Mouse (Mus musculus): ENCODE results near the gene Cst3. TPM values are rescaled to one million over a fixed set of nuclear protein-coding genes. Genes with fewer than 3 reads are reported as not detected.

Gene Cst3
- polyA plus RNA-seq, 1 experiment from 2014 or later = 321 TPM

- no peak overlapping the region for H3K4me2 ChIP-seq (replicated peaks)
- 39% methylated on average over 3 of the region's 3 CpGs for WGBS
- H3K27me3 ChIP-seq = no peaks in the 10 kb centered on the region
- H3K27ac ChIP-seq = no peak overlapping the region
- H3K9ac ChIP-seq = no peak overlapping the region
- H3K4me1 ChIP-seq = peaks cover 20% of the 10 kb centered on the region
- ATAC-seq (ENCODE audit: insufficient number of reproducible peaks, insufficient read depth, low FRiP score, low TSS enrichment) = no peak
- H3K36me3 ChIP-seq = peaks cover 11% of the 10 kb centered on the region
- no peak overlapping the region for H3K4me3 ChIP-seq
- no peaks in the 10 kb centered on the region for H3K9me3 ChIP-seq
Observed at GRCm38 (mm10) chr2:148877016-148877770, 1.7 kb upstream of the Cst3 start.

GRCm38 (mm10) chr2:148874617-148875334, 716 bp downstream of the Cst3 start:
- Histone ChIP-seq H3K9me3 (no peaks in the 10 kb centered on the region), H3K9ac (peak overlapping the region; percentile 82), H3K4me3 (peak overlapping the region; percentile 86), H3K27me3 (no peaks in the 10 kb centered on the region), H3K4me2 (replicated peaks) (peak overlapping the region; percentile 84), H3K36me3 (peaks cover 29% of the 10 kb centered on the region), H3K27ac (peak overlapping the region; percentile 93), H3K4me1 (peaks cover 20% of the 10 kb centered on the region)
- WGBS = under 1% methylated on average over 34 of the region's 34 CpGs
- peak; percentile 52 for ATAC-seq (ENCODE audit: insufficient number of reproducible peaks, insufficient read depth, low FRiP score, low TSS enrichment)

DNA sequence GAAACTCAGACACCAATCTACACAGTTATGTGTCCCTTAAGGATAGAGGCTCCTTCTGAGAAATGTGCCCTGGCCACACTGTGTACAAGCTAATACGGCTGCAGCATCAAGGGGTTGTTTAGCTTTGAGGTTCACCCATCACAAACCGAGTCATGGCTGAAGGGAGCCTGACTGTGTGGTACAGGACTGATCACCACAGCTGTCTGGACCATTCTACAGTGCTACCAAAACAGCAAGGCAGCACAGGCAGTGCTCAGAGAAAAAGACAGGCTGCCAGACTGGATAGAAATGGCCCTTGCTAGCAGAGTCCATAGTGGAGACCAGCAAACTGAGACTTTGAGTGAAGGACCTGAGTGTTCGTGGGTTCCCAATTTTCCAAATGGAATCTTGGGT, 1.3 kb downstream of the Cst3 start:
- H3K27ac ChIP-seq = no peak overlapping the region
- peak overlapping the region; percentile 84 for H3K4me2 ChIP-seq (replicated peaks)
- peaks cover 20% of the 10 kb centered on the region for H3K4me1 ChIP-seq
- ATAC-seq (ENCODE audit: insufficient number of reproducible peaks, insufficient read depth, low FRiP score, low TSS enrichment) = no peak
- peaks cover 29% of the 10 kb centered on the region for H3K36me3 ChIP-seq
- 40% methylated on average over 3 of the region's 3 CpGs for WGBS
- H3K9me3 ChIP-seq = no peaks in the 10 kb centered on the region
- no peaks in the 10 kb centered on the region for H3K27me3 ChIP-seq
- H3K4me3 ChIP-seq = peak overlapping the region; percentile 86
- H3K9ac ChIP-seq = peak overlapping the region; percentile 82

DNA sequence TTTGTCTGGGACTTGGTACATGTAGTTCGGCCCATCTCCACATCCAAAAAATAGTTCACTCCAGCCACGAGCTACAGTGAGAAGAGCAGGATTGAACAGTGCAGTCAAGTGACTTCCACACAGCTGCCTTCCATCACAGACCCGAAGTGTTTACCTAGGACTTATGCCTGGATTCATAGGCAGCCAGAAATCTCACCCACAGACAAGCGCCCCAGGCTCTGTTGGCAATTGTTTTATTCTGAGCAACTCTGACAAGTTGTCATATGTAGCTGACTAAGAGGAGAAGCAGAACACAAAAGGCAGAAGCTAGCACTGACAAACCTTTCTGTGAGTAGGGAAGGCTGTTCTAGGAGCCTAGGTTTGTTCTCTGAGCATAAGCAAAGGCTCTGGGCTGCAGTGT, 2.6 kb downstream of the Cst3 start:
- H3K36me3 ChIP-seq = peaks cover 29% of the 10 kb centered on the region
- peak overlapping the region; percentile 84 for H3K4me2 ChIP-seq (replicated peaks)
- H3K9me3 ChIP-seq = no peaks in the 10 kb centered on the region
- H3K27ac ChIP-seq = no peak overlapping the region
- peaks cover 20% of the 10 kb centered on the region for H3K4me1 ChIP-seq
- H3K4me3 ChIP-seq = peak overlapping the region; percentile 86; the same call in 1 of the 2 replicates
- WGBS = 72% methylated on average over 4 of the region's 4 CpGs
- ATAC-seq (ENCODE audit: insufficient number of reproducible peaks, insufficient read depth, low FRiP score, low TSS enrichment) = no peak
- no peak overlapping the region for H3K9ac ChIP-seq
- no peaks in the 10 kb centered on the region for H3K27me3 ChIP-seq

DNA sequence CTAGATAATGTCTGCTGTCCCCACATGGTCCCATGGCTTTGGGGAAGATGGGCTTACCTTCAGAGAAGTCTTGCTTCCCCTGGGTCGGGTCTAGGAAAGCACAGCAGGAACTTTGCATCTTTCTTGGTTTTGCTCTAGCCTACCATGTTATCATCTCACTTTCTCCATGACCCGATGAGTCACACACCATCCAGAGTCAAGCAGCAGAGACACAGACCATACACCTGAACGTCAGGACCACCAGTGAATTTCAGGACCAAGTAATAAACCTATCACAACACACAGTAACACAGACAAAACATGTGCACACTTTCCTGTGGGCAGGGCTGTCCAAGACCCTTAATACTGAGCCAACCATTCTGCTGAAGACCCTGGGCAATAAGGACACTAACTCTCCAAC, 5.0 kb downstream of the Cst3 start:
- H3K27ac ChIP-seq = no peak overlapping the region
- no peak overlapping the region for H3K4me2 ChIP-seq (replicated peaks)
- no peak overlapping the region for H3K9ac ChIP-seq
- H3K27me3 ChIP-seq = no peaks in the 10 kb centered on the region
- no peak for ATAC-seq (ENCODE audit: insufficient number of reproducible peaks, insufficient read depth, low FRiP score, low TSS enrichment)
- H3K9me3 ChIP-seq = no peaks in the 10 kb centered on the region
- H3K4me3 ChIP-seq = no peak overlapping the region
- peaks cover 20% of the 10 kb centered on the region for H3K4me1 ChIP-seq
- peaks cover 29% of the 10 kb centered on the region for H3K36me3 ChIP-seq
- 93% methylated on average over 3 of the region's 3 CpGs for WGBS

- Histone ChIP-seq H3K36me3 (peaks cover 29% of the 10 kb centered on the region), H3K27ac (no peak overlapping the region), H3K9me3 (no peaks in the 10 kb centered on the region), H3K4me3 (no peak overlapping the region), H3K4me2 (replicated peaks) (no peak overlapping the region), H3K9ac (no peak overlapping the region), H3K4me1 (peaks cover 14% of the 10 kb centered on the region), H3K27me3 (no peaks in the 10 kb centered on the region)
- ATAC-seq (ENCODE audit: insufficient number of reproducible peaks, insufficient read depth, low FRiP score, low TSS enrichment) = no peak
- 70% methylated on average over 1 of the region's 1 CpGs for WGBS
Observed at GRCm38 (mm10) chr2:148868959-148869358, 6.5 kb downstream of the Cst3 start.

GRCm38 (mm10) chr2:148864966-148865365, 10.5 kb downstream of the Cst3 start, which contains the start of gene 9230104L09Rik:
9230104L09Rik (minus strand) TSS chr2:148865038.
- no peak within 1 kb of the TSS for H3K4me3 ChIP-seq
- no peak within 1 kb of the TSS for H3K4me2 ChIP-seq (replicated peaks)
- H3K9ac ChIP-seq = no peak within 1 kb of the TSS
- H3K36me3 ChIP-seq = no peaks in the 10 kb centered on the region
- 68% methylated on average over 2 of the region's 2 CpGs for WGBS
- no peaks in the 10 kb centered on the region for H3K27me3 ChIP-seq
- ATAC-seq (ENCODE audit: insufficient number of reproducible peaks, insufficient read depth, low FRiP score, low TSS enrichment) = no peak
- no peak within 1 kb of the TSS for H3K27ac ChIP-seq
- H3K4me1 ChIP-seq = no peaks in the 10 kb centered on the region
- no peaks in the 10 kb centered on the region for H3K9me3 ChIP-seq

GRCm38 (mm10) chr2:148861693-148862092, 13.8 kb downstream of the Cst3 start:
- Histone ChIP-seq H3K9ac (no peak overlapping the region), H3K36me3 (no peaks in the 10 kb centered on the region), H3K4me3 (no peak overlapping the region), H3K4me1 (no peaks in the 10 kb centered on the region), H3K4me2 (replicated peaks) (no peak overlapping the region), H3K27ac (no peak overlapping the region), H3K9me3 (no peaks in the 10 kb centered on the region), H3K27me3 (no peaks in the 10 kb centered on the region)
- no peak for ATAC-seq (ENCODE audit: insufficient number of reproducible peaks, insufficient read depth, low FRiP score, low TSS enrichment)

GRCm38 (mm10) chr2:148860993-148861392, 14.5 kb downstream of the Cst3 start:
- H3K9ac ChIP-seq = no peak overlapping the region
- H3K27ac ChIP-seq = no peak overlapping the region
- WGBS = 88% methylated on average over 4 of the region's 4 CpGs
- H3K27me3 ChIP-seq = no peaks in the 10 kb centered on the region
- H3K4me2 ChIP-seq (replicated peaks) = no peak overlapping the region
- no peak for ATAC-seq (ENCODE audit: insufficient number of reproducible peaks, insufficient read depth, low FRiP score, low TSS enrichment)
- no peak overlapping the region for H3K4me3 ChIP-seq
- no peaks in the 10 kb centered on the region for H3K9me3 ChIP-seq
- no peaks in the 10 kb centered on the region for H3K4me1 ChIP-seq
- H3K36me3 ChIP-seq = no peaks in the 10 kb centered on the region

- no peak for ATAC-seq (ENCODE audit: insufficient number of reproducible peaks, insufficient read depth, low FRiP score, low TSS enrichment)
- H3K9me3 ChIP-seq = no peaks in the 10 kb centered on the region
- no peaks in the 10 kb centered on the region for H3K4me1 ChIP-seq
- H3K4me3 ChIP-seq = no peak overlapping the region
- H3K4me2 ChIP-seq (replicated peaks) = no peak overlapping the region
- H3K27ac ChIP-seq = no peak overlapping the region
- H3K27me3 ChIP-seq = no peaks in the 10 kb centered on the region
- no peaks in the 10 kb centered on the region for H3K36me3 ChIP-seq
- H3K9ac ChIP-seq = no peak overlapping the region
- WGBS = 81% methylated on average over 4 of the region's 4 CpGs
Observed at GRCm38 (mm10) chr2:148857506-148857905, 18.0 kb downstream of the Cst3 start.

- no peaks in the 10 kb centered on the region for H3K4me1 ChIP-seq
- H3K27me3 ChIP-seq = no peaks in the 10 kb centered on the region
- no peaks in the 10 kb centered on the region for H3K36me3 ChIP-seq
- no peak overlapping the region for H3K27ac ChIP-seq
- WGBS = 76% methylated on average over 8 of the region's 8 CpGs
- H3K9ac ChIP-seq = no peak overlapping the region
- H3K4me2 ChIP-seq (replicated peaks) = no peak overlapping the region
- H3K9me3 ChIP-seq = no peaks in the 10 kb centered on the region
- H3K4me3 ChIP-seq = no peak overlapping the region
- ATAC-seq (ENCODE audit: insufficient number of reproducible peaks, insufficient read depth, low FRiP score, low TSS enrichment) = no peak
Observed at GRCm38 (mm10) chr2:148856630-148857400, 18.7 kb downstream of the Cst3 start.

Measured in embryonic facial prominence, embryonic 12.5 days (tissue).